Mouse (Mus musculus) cerebral cortex, adult 2 months (tissue): ENCODE measurements around the gene Faim2.

ENCODE experiments used
- WGBS: fragments of 180-500 bp; shearing (Covaris S2); methylation state at CpG from one replicate; pipeline ENCODE4 v1.1.7; 2018; 5-methylcytosine and 5-hydroxymethylcytosine counted together

The Faim2 gene

DNA sequence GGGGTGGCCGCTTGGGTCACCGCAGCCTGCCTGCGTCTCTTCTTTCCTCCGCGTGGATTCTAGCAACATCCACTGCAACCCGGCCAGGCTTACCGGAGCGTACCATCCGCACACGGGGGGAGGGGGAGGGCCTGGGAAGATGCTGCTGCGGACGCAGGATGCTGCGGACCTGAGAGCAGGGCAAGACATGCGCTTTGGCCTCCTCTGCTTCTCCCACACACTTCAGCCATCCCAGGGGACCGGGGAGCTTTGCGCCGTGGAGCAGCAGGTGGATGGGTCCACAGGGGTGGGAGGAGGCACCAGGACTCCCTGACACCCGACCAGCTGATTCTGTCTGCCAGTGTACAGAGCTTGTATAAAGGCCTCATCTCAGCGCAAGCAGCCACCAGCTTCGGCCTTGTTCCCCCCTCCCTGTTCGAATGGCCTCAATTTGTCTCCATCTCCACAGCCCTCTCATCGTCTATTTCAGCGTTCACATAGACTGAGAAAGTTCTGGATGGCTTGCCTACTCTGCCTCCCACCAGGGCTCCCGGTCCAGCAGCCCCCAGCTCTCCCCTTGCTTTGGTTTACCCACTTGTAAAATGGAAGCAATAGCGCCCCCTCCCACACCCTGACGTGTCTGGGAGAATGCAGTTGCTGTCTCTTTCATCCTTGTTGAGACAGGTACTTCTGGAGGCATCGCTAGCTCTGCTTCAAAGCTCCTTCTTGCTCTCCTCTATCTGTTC, at the start of gene Faim2:
Gene Faim2, minus strand, starts transcription at position 537 of the 725 bp plus-strand sequence.
- 5% methylated on average over 27 of the region's 27 CpGs for WGBS

DNA sequence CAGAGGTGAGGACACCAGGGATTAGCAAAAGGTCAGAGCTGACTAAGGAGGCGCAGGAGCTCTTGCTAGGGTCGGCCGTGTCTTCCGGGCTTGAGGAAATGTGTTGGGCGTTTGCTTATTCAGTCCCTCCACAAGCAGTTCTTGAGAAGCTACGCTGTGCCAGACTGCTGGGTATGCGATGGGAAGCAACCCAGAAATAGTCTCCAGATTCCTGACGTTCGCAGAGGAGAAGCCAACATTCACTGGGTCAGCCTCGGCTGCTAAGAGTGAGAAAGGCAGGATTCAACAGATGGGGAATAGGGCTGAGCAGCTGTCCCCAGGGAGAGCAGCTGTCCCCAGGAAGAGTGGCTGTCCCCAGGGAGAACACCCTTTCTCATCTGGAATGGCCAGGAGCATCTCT, 41.2 kb upstream of the Faim2 start:
- 32% methylated on average over 10 of the region's 10 CpGs for WGBS

GRCm38 (mm10) chr15:99568682-99569081, 40.7 kb upstream of the Faim2 start:
- 78% methylated on average over 6 of the region's 6 CpGs for WGBS

GRCm38 (mm10) chr15:99567371-99567770, 39.4 kb upstream of the Faim2 start:
- 64% methylated on average over 4 of the region's 4 CpGs for WGBS

GRCm38 (mm10) chr15:99560246-99560645, 32.3 kb upstream of the Faim2 start:
- 73% methylated on average over 10 of the region's 10 CpGs for WGBS

- WGBS, result 92% methylated on average over 1 of the region's 1 CpGs
Measured at GRCm38 (mm10) chr15:99558947-99559346, 31.0 kb upstream of the Faim2 start.

- 79% methylated on average over 6 of the region's 6 CpGs for WGBS
Measured at GRCm38 (mm10) chr15:99553767-99554166, 25.8 kb upstream of the Faim2 start.

GRCm38 (mm10) chr15:99549901-99550300, 21.9 kb upstream of the Faim2 start:
- WGBS, result 72% methylated on average over 2 of the region's 2 CpGs

GRCm38 (mm10) chr15:99547732-99548131, 19.8 kb upstream of the Faim2 start:
- 75% methylated on average over 6 of the region's 6 CpGs for WGBS

DNA sequence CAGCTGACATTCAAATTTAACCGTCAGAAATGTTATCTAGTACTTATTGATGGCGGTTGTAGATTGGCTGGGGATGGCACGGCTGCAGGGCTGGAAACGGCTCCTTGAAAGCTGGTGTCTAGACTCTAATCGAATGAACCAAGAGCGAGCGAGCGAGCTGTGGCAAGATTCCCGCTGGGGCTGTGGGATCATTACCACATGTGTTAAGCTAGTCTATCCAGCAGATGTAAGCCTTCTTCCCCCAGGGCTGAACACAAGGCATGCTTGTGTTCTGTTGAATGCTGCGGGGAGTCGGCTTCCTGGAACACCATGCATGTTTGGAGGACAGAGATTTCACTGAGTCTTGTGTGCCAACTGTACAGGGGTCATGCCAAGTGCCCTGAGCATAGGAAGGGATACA, 18.6 kb upstream of the Faim2 start:
- WGBS, result 65% methylated on average over 11 of the region's 11 CpGs

- WGBS, result 88% methylated on average over 7 of the region's 7 CpGs
Measured at GRCm38 (mm10) chr15:99544047-99544446, 16.1 kb upstream of the Faim2 start.

GRCm38 (mm10) chr15:99539891-99540290, 11.9 kb upstream of the Faim2 start:
- 93% methylated on average over 8 of the region's 8 CpGs for WGBS

- 66% methylated on average over 11 of the region's 11 CpGs for WGBS
Measured at GRCm38 (mm10) chr15:99536889-99537862, 9.2 kb upstream of the Faim2 start.

DNA sequence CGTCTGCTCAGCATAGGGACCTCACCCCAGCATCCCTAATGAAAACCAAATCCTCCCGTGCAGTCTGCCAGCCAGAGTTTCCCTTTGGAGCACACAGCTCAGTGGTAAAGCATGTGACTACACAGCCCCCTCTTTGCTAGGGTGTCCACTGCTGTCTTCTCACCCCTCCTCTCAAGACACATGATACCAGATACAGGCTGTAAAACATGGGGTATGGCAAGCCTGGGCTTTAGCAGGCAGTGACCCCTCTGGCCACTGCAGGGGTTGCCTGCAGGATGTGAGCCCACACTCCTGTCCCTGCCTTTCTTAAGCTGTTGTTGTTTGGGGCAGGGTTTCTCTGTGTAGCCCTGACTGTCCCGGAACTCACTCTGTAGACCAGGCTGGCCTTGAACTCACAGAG, 4.1 kb upstream of the Faim2 start:
- WGBS, result 70% methylated on average over 3 of the region's 3 CpGs

DNA sequence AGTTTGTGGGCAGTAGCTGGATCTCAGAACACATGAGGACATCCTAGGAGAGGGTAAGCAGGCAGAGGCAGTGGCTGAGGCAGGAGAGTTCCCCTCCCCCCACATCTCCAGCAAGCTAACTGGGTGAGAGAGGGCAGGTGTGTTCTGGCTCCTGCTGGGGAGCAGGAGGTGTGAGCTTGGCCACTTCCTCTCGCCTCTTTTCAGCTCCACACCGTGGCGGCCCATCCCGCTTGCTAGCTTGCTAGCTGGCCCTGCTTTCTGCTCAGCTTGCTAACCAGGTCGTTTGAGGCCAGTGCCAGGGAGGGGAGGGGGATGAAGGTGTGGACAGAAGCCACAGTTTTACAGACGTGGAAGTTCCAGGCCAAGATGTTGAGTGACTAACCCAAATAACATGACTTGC, 3.2 kb upstream of the Faim2 start:
- 40% methylated on average over 6 of the region's 6 CpGs for WGBS

- WGBS, result 25% methylated on average over 2 of the region's 2 CpGs
Measured at GRCm38 (mm10) chr15:99526681-99527080, 1.3 kb downstream of the Faim2 start.

GRCm38 (mm10) chr15:99520306-99520705, 7.7 kb downstream of the Faim2 start:
- 68% methylated on average over 7 of the region's 7 CpGs for WGBS

- 85% methylated on average over 9 of the region's 9 CpGs for WGBS
Measured at GRCm38 (mm10) chr15:99519626-99520025, 8.3 kb downstream of the Faim2 start.

DNA sequence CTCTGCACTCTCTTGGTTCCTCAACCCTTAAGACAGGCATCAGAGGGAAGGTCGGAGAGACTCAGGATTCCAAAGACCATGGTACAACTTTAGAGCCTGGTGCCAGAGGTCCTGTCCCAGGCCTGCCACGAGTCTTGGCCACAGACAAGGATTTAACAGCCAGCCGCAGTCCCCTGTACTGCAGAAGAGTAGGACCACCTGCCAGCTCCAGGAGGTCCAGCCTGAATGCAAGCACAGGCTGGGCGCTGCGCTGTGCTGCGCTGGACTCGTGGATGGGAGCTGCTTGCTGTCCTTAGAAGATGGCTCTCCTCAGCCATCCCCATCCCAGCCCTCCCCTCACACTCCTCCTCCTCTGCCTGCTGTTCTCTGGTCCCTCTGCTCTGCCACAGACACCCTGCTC, 10.2 kb downstream of the Faim2 start:
- WGBS, result 67% methylated on average over 7 of the region's 7 CpGs

DNA sequence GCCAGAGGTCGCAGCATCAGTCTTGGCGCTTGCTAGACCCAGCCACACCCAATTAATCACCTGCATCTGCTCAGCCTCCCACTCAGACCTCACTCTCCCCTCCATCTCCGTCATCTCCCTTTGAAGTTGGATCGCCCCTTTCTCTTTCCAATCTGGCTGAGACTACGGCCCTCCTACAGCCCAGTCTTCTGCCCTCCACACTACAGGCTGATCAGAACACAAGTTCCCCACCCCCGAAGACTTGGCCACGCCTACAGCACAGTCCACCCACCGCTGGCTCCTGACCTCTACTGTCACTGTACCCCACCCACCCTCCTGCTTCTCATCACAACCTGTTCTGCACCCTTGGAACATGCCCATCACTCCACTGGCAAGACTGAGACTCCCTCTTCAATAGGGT, 11.2 kb downstream of the Faim2 start:
- WGBS, result 60% methylated on average over 8 of the region's 8 CpGs

DNA sequence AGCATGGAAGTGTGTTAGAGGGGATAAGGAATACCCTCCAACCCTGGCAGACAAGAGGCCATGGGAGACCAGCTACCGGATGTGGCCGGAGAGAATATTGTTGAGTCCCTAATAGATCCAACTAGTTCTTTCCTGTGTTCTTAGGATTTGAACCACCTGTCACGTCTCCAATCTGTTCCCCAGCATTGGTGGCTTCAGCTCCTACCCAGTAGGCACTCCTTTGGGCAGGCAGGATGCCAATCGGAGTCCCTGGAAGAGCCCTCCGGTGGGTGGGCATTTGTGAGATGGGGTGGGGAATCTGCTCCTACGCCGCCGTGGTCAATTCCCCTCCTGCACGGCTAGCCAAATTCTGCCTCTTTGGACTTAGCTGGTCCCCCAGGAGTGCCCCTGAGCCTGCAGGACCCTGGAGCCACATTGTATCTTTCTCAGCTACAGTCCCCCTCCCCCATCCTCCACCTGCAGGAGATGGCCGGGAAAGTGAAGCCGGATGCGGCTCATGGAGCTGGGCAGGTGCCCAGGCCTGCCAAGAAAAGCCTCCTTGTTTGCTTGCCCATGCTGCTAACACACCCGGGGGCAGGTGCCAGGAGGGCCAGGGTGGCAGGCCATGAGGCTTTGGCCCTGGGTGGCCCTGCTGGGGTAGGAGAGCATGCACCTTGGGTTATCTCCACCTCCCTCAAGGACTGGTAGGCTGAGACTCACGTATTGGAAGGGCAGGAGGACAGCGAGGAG, 16.0 kb downstream of the Faim2 start:
- 62% methylated on average over 15 of the region's 15 CpGs for WGBS

DNA sequence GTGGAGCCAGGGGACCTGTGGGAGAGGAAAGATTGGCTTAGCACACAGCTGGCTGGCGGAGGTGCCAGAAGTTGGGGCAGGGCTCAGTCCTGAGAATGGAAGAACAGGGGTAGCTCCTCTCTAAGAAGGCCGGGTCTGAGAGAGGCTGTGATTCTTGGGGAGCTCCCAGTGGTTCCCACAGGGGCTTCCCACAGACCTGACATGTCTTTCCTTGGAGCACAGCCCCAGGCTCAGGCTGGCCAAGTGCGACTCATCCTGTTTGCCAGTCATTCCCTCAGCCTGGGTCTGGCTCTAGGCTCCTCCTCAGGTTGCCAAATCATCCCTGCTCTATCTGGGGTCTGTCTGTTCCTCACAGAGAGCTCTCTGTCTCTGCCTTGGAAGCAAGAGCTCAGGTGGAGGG, 17.3 kb downstream of the Faim2 start:
- 63% methylated on average over 3 of the region's 3 CpGs for WGBS
